Mouse (Mus musculus): ENCODE measurements at regions not wholly inside any gene's neighbourhood (a gene's known extent, or its start where the extent isn't known, plus 50 kb on each side); places are given as distances from the start of the nearest gene placed in this dataset.

DNA sequence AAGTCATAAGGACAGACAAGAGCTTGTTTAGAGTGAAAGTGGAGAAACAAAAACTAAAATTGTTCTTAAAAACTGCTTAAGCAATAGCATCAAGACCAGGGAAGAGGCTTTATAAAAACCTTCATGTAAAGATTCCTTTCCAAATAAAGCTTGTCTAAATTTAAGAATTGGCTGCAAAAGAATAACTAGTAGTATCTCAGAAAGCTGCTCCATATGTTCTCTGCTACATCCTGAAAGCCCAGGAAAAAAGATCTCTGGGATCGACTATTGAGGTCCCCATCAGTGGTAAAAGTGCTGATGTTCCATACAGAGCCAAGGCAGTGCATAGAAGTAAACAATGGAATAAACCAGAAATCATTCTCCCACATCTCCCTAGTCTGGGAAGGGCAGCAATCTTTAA, 281.2 kb upstream of the Cypt12 start:
- no peak for DNase-seq (ENCODE audit: low spot score)

DNA sequence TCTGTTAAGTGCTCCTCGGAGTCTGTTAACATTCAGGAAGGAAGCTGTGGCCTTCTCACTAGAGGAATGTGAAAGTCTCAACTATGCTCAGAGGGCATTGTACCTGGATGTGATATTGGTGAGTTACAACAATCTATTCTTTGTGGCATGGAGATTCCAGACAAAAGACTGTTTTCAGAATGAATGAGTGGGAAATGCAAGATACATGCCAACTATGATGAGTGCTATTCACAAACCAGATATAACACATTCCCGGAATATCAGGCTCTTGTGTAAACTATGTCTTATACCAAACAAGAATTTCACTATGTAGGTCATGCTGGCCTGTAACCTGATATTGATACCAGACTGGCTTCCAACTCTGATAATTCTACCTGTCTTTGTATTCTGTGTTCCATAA, 279.4 kb upstream of the Cypt12 start:
- no peak for DNase-seq (ENCODE audit: low spot score)
